ENCODE assay signal across 28 mouse cellular contexts in genomic region chr10:102762378-102762777, GRCm38 (mm10).
A peak's percentile ranks its signal among the peaks of the same experiment; 100 is the strongest.
DNase-seq lines count a peak whose midpoint lies in the region; ATAC-seq and TF ChIP-seq lines count a peak whose summit lies in the region.
"Had no signal": no experiment of that assay in that cellular context is flagged by ENCODE, and none has a peak within 500 bp of the region (broad histone marks: within the 10 kb centered on the region; RNA-seq: fewer than 3 reads in every experiment).

No protein-coding gene starts in this region.

- no peak overlapping the region for H3K27ac ChIP-seq in intestine, embryonic 16.5 days (ENCODE audit: low read length)
- no peak overlapping the region for H3K27ac ChIP-seq in liver, embryonic 12.5 days
- H3K27ac ChIP-seq in liver, embryonic 15.5 days (replicated peaks) = no peak overlapping the region
- H3K27ac ChIP-seq in forebrain, postnatal 0 days (ENCODE audit: low read depth, low read length) = no peak overlapping the region
- no peak overlapping the region for H3K27ac ChIP-seq in heart, adult 2 months
- no peak overlapping the region for H3K27ac ChIP-seq in hindbrain, embryonic 16.5 days (ENCODE audit: low read depth, low read length)
- H3K27ac ChIP-seq: forebrain, embryonic 10.5 days; forebrain, embryonic 13.5 days; gastrocnemius, adult 2 months; heart, embryonic 15.5 days; hindbrain, embryonic 10.5 days; hindbrain, embryonic 13.5 days had no signal

- TF ChIP-seq CTCF in forebrain, postnatal 0 days (IDR thresholded peaks at IDR 0.05; ENCODE audit: low read depth) = no peak
- TF ChIP-seq CTCF in heart, adult 2 months (IDR thresholded peaks at IDR 0.05) = no peak

- no peak overlapping the region for H3K9ac ChIP-seq in intestine, embryonic 16.5 days (ENCODE audit: low read depth, low read length)
- no peak overlapping the region for H3K9ac ChIP-seq in liver, embryonic 12.5 days
- no peak overlapping the region for H3K9ac ChIP-seq in liver, embryonic 15.5 days
- no peak overlapping the region for H3K9ac ChIP-seq in forebrain, postnatal 0 days
- no peak overlapping the region for H3K9ac ChIP-seq in heart, adult 2 months (ENCODE audit: low read depth, low read length)
- H3K9ac ChIP-seq in hindbrain, embryonic 16.5 days (ENCODE audit: low read depth, low read length) = no peak overlapping the region
- H3K9ac ChIP-seq: forebrain, embryonic 13.5 days; heart, embryonic 12.5 days; heart, embryonic 15.5 days; hindbrain, embryonic 13.5 days had no signal

- H3K79me2 ChIP-seq in heart, adult 2 months (replicated peaks; ENCODE audit: control insufficient read depth, insufficient read depth, low read length) = no peaks in the 10 kb centered on the region

- intact Hi-C loops in heart, adult 2 months (cut with DNase I) = no loop called here

- H3K4me2 ChIP-seq in intestine, embryonic 16.5 days (ENCODE audit: low read depth, low read length) = no peak overlapping the region
- no peak overlapping the region for H3K4me2 ChIP-seq in liver, embryonic 12.5 days
- H3K4me2 ChIP-seq in liver, embryonic 15.5 days = no peak overlapping the region
- H3K4me2 ChIP-seq in forebrain, postnatal 0 days (ENCODE audit: low read depth) = no peak overlapping the region
- H3K4me2 ChIP-seq in hindbrain, embryonic 16.5 days (ENCODE audit: low read length) = no peak overlapping the region
- H3K4me2 ChIP-seq: forebrain, embryonic 13.5 days; heart, embryonic 12.5 days; heart, embryonic 15.5 days; hindbrain, embryonic 13.5 days had no signal

- peak; percentile 14 for DNase-seq in liver
- no peak for DNase-seq in ovary, postnatal 36 days (ENCODE audit: low spot score)
- DNase-seq in forebrain, postnatal 0 days = no peak
- no peak for DNase-seq in heart, adult 2 months
- DNase-seq: adrenal gland, adult 2 months; adrenal gland, postnatal 25 days; cerebellum, adult 11-12 months; cerebellum, adult 8-10 months; cerebellum, postnatal 10 days; cerebellum, postnatal 36 days; embryo, embryonic 11 days; gastrocnemius, adult 2 months; gastrocnemius, postnatal 14 days; heart, adult 11 months; heart, postnatal 10 days; heart, postnatal 36 days had no signal

- ATAC-seq in intestine, embryonic 16.5 days = peak; percentile 67
- ATAC-seq in liver, embryonic 12.5 days = peak; percentile 75
- ATAC-seq in liver, embryonic 15.5 days (ENCODE audit: insufficient read depth) = peak; percentile 91
- ATAC-seq in forebrain, postnatal 0 days = no peak
- ATAC-seq in hindbrain, embryonic 16.5 days = no peak
- ATAC-seq: CD4-positive, CD25-positive, alpha-beta regulatory T cell, adult 4 months; forebrain, embryonic 13.5 days; forebrain, embryonic 16.5 days had no signal

- TF ChIP-seq EP300 in heart, adult 2 months (IDR thresholded peaks at IDR 0.05; ENCODE audit: insufficient read depth, low read depth, low read length) = no peak

- no peak for TF ChIP-seq POLR2A in heart, adult 2 months (IDR thresholded peaks at IDR 0.05; ENCODE audit: insufficient read depth, low read depth, low read length)

- H3K4me1 ChIP-seq in intestine, embryonic 16.5 days (ENCODE audit: control insufficient read depth, insufficient read depth, low read length) = no peaks in the 10 kb centered on the region
- H3K4me1 ChIP-seq in liver, embryonic 12.5 days = no peaks in the 10 kb centered on the region
- no peaks in the 10 kb centered on the region for H3K4me1 ChIP-seq in liver, embryonic 15.5 days (replicated peaks)
- no peaks in the 10 kb centered on the region for H3K4me1 ChIP-seq in forebrain, postnatal 0 days (ENCODE audit: insufficient read depth)
- H3K4me1 ChIP-seq in heart, adult 2 months (ENCODE audit: control insufficient read depth, insufficient read depth, low read length) = no peaks in the 10 kb centered on the region
- H3K4me1 ChIP-seq in hindbrain, embryonic 16.5 days (ENCODE audit: control insufficient read depth, insufficient read depth, low read depth, low read length) = no peaks in the 10 kb centered on the region
- H3K4me1 ChIP-seq: forebrain, embryonic 10.5 days; forebrain, embryonic 13.5 days; heart, embryonic 12.5 days; heart, embryonic 15.5 days; hindbrain, embryonic 10.5 days; hindbrain, embryonic 13.5 days had no signal

- 45% methylated on average over 2 of the region's 2 CpGs for WGBS in intestine, embryonic 16.5 days
- WGBS in liver, embryonic 12.5 days (ENCODE audit: insufficient replicate concordance) = 64% methylated on average over 2 of the region's 2 CpGs
- WGBS in liver, embryonic 15.5 days (ENCODE audit: insufficient replicate concordance) = 56% methylated on average over 2 of the region's 2 CpGs
- 85% methylated on average over 2 of the region's 2 CpGs for WGBS in forebrain, postnatal 0 days
- 69% methylated on average over 2 of the region's 2 CpGs for WGBS in heart, adult 2 months
- 87% methylated on average over 2 of the region's 2 CpGs for WGBS in hindbrain, embryonic 16.5 days

- no peaks in the 10 kb centered on the region for H3K9me3 ChIP-seq in intestine, embryonic 16.5 days (ENCODE audit: control insufficient read depth, low read length)
- H3K9me3 ChIP-seq in liver, embryonic 12.5 days (replicated peaks) = no peaks in the 10 kb centered on the region
- H3K9me3 ChIP-seq in liver, embryonic 15.5 days (replicated peaks) = no peaks in the 10 kb centered on the region
- no peaks in the 10 kb centered on the region for H3K9me3 ChIP-seq in forebrain, postnatal 0 days (ENCODE audit: low read length)
- H3K9me3 ChIP-seq in hindbrain, embryonic 16.5 days (ENCODE audit: control insufficient read depth, low read length) = no peaks in the 10 kb centered on the region
- H3K9me3 ChIP-seq: forebrain, embryonic 10.5 days; forebrain, embryonic 13.5 days; heart, embryonic 12.5 days; heart, embryonic 15.5 days; hindbrain, embryonic 10.5 days; hindbrain, embryonic 13.5 days had no signal

- H3K36me3 ChIP-seq in intestine, embryonic 16.5 days (ENCODE audit: control insufficient read depth, insufficient read depth, low read length) = no peaks in the 10 kb centered on the region
- H3K36me3 ChIP-seq in liver, embryonic 12.5 days = no peaks in the 10 kb centered on the region
- no peaks in the 10 kb centered on the region for H3K36me3 ChIP-seq in liver, embryonic 15.5 days (replicated peaks)
- H3K36me3 ChIP-seq in forebrain, postnatal 0 days (ENCODE audit: insufficient read depth) = no peaks in the 10 kb centered on the region
- H3K36me3 ChIP-seq in heart, adult 2 months (ENCODE audit: control insufficient read depth, insufficient read depth, low read length) = no peaks in the 10 kb centered on the region
- no peaks in the 10 kb centered on the region for H3K36me3 ChIP-seq in hindbrain, embryonic 16.5 days (ENCODE audit: control insufficient read depth, insufficient read depth, low read length)
- H3K36me3 ChIP-seq: forebrain, embryonic 10.5 days; heart, embryonic 12.5 days; heart, embryonic 15.5 days; hindbrain, embryonic 10.5 days; hindbrain, embryonic 13.5 days had no signal

- H3K27me3 ChIP-seq in intestine, embryonic 16.5 days (replicated peaks; ENCODE audit: control insufficient read depth, insufficient read depth, low read length) = 0 out of 2 replicates have a peak, but pooled peaks cover 2% of the 10 kb centered on the region
- no peaks in the 10 kb centered on the region for H3K27me3 ChIP-seq in liver, embryonic 12.5 days (replicated peaks)
- no peaks in the 10 kb centered on the region for H3K27me3 ChIP-seq in liver, embryonic 15.5 days
- H3K27me3 ChIP-seq in forebrain, postnatal 0 days (ENCODE audit: insufficient read depth, low read length) = no peaks in the 10 kb centered on the region
- no peaks in the 10 kb centered on the region for H3K27me3 ChIP-seq in heart, adult 2 months (ENCODE audit: control insufficient read depth, insufficient read depth, low read length)
- H3K27me3 ChIP-seq in hindbrain, embryonic 16.5 days (replicated peaks; ENCODE audit: control insufficient read depth, insufficient read depth, low read length) = no peaks in the 10 kb centered on the region
- H3K27me3 ChIP-seq: forebrain, embryonic 13.5 days; heart, embryonic 12.5 days; heart, embryonic 15.5 days; hindbrain, embryonic 13.5 days had no signal

- H3K4me3 ChIP-seq in intestine, embryonic 16.5 days (ENCODE audit: low read length) = no peak overlapping the region
- no peak overlapping the region for H3K4me3 ChIP-seq in liver, embryonic 12.5 days
- H3K4me3 ChIP-seq in liver, embryonic 15.5 days (replicated peaks) = no peak overlapping the region
- H3K4me3 ChIP-seq in forebrain, postnatal 0 days (ENCODE audit: low read depth, low read length) = no peak overlapping the region
- H3K4me3 ChIP-seq in heart, adult 2 months = no peak overlapping the region
- H3K4me3 ChIP-seq in hindbrain, embryonic 16.5 days (ENCODE audit: low read length) = no peak overlapping the region
- H3K4me3 ChIP-seq: forebrain, embryonic 10.5 days; forebrain, embryonic 13.5 days; gastrocnemius, adult 2 months; heart, embryonic 12.5 days; heart, embryonic 15.5 days; hindbrain, embryonic 10.5 days; hindbrain, embryonic 13.5 days had no signal

Comparison
In these comparisons a context has a peak if more than half of its experiments do, and no peak if none do; other contexts are left out.
1. ATAC-seq: peak in intestine, embryonic 16.5 days (single experiment), liver, embryonic 12.5 days (single experiment) and liver, embryonic 15.5 days (single experiment); none in forebrain, postnatal 0 days (single experiment) and hindbrain, embryonic 16.5 days (single experiment).